Mouse (Mus musculus) left cerebral cortex, adult 9 months (tissue): ENCODE measurements around the gene Clcn2.

Experiments
- DNase-seq, 2 experiments: peaks; one replicate each; pipeline ENCODE4 v3.0.0; 2022; ENCODE audit warnings: low spot score in 2 of 2

Gene Clcn2

GRCm38 (mm10) chr16:20722736-20723135, 5.2 kb upstream of the Clcn2 start:
- DNase-seq = no peak

DNA sequence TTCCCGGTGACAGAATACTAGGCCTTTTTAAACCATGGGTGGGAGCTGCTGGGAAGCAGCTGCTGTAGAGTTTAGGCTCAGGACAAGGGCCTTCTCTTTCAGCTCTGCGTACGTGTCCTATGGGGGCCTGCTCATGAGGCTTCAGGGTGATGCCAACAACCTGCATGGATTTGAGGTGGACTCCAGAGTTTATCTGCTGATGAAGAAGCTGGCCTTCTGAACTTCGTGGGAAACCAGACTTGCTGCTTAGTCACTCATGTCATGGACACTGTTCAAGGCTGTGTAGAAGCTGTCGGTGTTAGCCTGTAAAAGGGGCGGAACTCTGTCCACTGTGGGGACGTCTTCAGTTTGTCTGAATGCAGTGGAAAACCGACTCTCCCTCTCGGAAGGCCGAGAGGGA, 4.3 kb upstream of the Clcn2 start:
- no peak for DNase-seq

DNA sequence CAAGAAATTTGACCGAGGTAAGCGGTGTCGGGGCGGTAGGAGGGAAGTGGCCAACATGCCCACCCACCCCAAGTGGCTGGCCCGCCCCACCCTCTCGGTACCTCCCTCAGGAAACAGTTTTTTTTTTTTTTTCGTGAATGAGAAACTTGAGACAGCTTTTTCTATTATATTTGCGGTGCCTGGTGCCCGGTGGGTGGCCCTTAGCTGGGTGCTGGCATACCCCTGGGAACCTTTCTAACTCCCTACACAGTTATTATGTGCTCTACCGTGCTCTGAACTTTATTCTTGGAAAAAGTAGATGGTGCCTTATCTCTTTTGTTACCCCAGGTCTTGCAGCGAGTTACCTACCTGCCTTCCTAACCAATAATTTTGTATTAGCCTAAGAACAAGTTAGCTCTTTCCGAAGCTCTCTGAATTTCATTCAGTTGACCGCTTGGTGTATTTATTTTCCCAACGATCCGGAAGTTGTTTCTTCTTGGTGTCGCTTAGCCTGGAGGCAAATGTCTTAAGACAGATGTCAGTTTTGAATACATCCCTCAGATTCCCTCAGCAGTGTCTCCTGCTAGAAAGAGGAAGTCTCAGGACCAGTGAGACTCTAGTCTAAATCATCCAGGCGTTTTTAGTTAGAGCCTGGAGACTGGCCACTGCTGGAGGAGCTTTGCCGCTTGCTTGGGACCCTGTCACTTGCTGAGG, 578 bp upstream of the Clcn2 start:
- no peak for DNase-seq

- no peak for DNase-seq
These were observed 735 bp downstream of the Clcn2 start for GRCm38 (mm10) chr16:20716841-20717180.

DNA sequence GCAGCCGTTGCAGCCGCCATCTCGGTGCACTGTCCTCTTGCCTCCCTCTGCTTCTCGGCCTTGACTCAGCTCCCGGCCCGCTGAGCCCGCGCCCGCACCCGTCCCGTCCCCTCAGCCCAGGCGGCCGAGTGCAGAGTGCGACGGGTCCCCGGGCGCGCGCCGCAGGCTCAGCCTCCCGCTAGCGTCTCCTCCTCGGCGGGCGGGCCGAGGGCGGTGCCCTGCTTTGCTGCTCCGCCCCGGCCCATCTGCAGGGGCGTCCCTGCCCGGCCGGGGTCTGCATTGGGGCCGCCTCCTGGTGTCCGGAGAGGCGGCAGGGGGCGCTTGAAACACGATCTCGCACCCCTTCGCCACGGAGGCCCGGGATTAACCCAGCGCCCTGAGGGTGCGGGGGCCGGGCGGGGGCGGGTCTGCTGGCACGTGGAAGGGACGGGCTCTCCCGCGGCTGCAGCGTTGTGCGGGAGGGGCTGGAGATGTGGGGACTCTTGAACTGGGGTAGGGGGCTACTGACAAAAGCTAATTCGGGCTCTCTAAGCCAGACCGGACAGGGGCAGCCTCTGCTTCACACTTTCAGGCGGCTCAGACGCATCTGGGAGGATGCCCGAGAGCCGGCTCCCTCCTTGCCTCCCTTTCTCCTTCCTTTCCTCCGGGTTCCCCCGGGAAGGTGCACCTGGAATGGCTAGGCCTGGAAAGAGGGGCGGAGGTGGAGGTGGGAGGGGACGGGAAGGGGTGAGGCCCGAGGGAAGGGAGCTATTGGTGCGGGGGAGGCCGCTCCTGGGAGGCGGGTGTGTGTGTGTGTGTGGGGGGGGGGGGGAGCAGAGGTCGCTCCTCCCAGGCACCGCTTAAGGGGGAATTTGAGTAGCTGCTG, 1.3 kb downstream of the Clcn2 start:
- DNase-seq = peak in 1 of 2 experiments; percentile 73

DNA sequence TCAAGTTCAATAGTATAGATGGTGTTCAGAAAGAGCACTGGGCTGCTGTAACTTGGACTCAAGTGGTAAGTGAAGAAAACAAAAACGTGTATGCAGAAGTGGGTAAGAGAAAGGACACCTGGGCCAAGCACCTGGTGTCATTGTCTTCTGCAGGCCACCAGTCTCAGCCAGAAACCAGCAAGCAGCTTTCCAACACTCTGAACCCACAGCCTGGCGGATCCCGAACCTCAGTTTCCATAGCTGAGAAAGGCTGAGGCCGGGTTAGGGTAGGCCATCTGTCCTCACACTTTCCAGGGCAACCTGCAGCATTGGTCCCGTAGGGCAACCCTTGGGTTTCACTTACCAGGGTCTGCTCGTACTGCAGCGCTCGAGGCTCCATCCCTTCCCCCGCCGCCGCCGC, 2.0 kb downstream of the Clcn2 start:
- DNase-seq = no peak

- no peak for DNase-seq
These were observed 2.4 kb downstream of the Clcn2 start for GRCm38 (mm10) chr16:20715161-20715560.

DNA sequence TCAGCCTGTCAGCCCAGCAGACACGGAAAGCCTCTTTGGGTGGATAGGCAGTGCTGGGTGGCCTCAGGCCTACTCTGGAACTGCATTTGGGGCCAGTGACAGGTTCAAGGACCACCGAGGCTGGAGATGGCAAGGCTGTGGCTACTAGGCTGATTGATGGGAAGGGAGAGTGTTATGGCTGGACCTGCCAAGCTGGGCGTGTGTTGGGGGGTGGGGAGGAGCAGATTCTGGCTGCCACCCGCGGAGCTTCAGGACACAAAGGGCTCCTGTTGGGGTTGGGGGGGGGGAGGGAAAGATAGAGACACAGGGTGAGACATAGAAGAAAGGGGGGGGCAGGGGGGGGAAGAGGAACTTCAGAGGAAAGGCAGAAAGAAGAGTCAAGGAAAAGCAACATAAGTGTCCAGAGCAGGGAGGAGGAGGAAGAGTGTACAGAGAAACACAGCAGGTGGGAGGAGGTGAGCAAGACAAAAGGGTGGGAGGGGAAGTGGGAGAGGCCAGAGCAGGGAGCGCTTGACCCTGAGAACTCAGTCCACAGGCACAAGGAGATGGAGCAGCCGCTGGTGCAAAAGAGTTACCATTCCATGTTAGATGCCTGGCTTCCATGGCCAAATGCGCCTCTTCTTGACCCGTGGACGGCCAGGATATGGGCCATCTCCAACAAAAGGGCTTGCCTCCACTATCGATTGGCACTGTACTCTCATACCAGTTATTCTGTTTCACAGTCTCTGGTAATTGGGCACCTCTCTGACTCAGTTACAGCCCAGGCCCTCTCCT, 3.1 kb downstream of the Clcn2 start:
- DNase-seq = no peak

GRCm38 (mm10) chr16:20712889-20713288, 4.7 kb downstream of the Clcn2 start:
- DNase-seq = no peak

DNA sequence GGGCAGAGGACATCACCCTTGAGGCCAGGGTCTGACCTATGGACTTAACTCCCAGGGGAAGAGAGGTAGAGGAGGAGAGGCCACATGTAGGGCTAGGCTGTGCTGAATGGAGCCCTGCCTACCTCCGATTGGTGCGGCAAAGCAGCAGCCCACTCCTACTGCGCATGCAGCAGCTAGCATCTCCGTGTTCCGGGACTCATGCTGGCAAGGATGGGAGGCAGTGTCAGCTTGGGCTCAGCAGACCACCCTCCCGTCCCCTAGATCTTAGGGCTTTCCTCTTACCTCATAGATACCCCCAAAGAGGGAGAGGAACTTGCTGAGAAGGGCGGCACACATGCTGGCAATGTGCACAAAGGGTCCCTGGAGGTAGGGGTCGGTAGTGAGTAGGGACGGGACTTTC, 5.4 kb downstream of the Clcn2 start:
- no peak for DNase-seq

- DNase-seq = no peak
These were observed 6.7 kb downstream of the Clcn2 start for GRCm38 (mm10) chr16:20710810-20711209.

GRCm38 (mm10) chr16:20710370-20710769, 7.2 kb downstream of the Clcn2 start:
- DNase-seq = no peak

DNA sequence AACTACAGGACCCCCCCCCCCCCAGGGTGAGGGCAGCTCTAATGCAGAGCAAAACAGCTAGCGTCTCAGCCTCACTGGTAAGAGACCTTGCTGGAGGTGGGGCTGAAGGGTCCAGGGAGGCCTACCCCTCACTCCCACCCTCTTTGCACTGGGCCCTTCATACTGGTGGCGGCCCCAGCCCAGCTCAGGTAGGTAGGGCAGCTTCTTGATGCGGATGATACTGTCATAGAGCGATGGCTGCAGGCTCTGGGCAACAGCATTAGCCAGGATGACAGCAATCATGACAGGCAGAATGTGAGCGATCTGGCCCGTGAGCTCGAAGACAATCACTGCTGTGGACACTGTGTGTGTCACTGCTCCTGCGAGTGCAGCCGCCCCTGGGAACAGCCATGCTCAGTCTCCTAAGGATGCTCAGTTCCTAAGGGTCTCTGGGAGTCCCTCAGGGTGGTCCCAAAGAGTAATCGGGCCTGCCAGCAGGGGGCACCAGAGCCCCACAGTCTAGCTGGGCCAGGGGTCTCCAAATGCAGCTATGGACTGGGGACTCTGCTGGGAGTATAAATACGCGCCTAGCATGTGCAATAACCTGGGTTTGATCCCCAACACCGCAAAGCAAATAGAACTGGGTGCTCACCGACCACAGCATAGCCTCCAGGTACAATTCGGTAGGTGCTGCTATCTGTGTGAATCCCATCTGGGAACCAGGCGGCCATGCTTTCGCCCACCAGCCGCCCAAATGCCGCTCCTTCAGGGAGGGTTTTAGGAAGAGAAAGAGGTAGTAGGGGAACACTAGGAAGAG, 8.4 kb downstream of the Clcn2 start:
- no peak for DNase-seq

- no peak for DNase-seq
These were observed 9.2 kb downstream of the Clcn2 start for GRCm38 (mm10) chr16:20708220-20708938.

- DNase-seq = no peak
These were observed 11.0 kb downstream of the Clcn2 start for GRCm38 (mm10) chr16:20706407-20707055.

DNA sequence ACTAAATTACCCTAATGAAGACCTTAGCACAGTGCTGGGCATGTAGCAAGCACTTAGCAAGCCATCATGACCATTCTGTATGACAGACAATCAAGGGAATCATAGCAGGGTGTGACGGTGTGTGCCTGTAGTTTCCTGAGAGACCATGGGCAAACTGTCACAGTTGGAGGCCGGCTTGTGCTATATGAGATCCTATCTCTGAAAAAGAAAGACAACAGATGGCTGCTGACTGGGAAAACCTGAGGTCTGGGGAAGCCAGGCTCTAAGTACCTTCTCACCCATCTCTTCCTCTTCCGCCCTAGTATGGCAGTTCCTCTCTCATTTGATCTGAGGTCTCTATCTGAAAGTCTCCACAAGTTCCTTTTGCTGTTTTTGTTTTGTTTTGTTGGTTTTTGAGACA, 11.8 kb downstream of the Clcn2 start:
- no peak for DNase-seq

GRCm38 (mm10) chr16:20703699-20704400, 13.7 kb downstream of the Clcn2 start:
- no peak for DNase-seq

- DNase-seq = no peak
These were observed 14.5 kb downstream of the Clcn2 start for GRCm38 (mm10) chr16:20703071-20703470.

- DNase-seq = peak in 1 of 2 experiments; percentile 74
These were observed 15.0 kb downstream of the Clcn2 start for GRCm38 (mm10) chr16:20702522-20702893.
